Mouse (Mus musculus) cerebellum, adult 9-11 months (tissue): ENCODE results near the gene Acat1.

ENCODE experiments used
- DNase-seq: peaks from one replicate; pipeline ENCODE4 v3.0.0; 2022

Acat1 gene

GRCm38 (mm10) chr9:53535416-53536320 is 74.5 kb downstream of the Acat1 start:
- DNase-seq = peak; percentile 17
